Mouse (Mus musculus) ES-E14 (cell line): ENCODE data around the gene Slc9a1.

Experiments
- HCFC1 ChIP-seq: IDR thresholded peaks from 2 replicates; pipeline ENCODE4 v1.6.1; 2012; ENCODE audit warnings: low read length, inconsistent platforms, borderline replicate concordance; ENCODE audit not compliant: insufficient read depth
- MAFK ChIP-seq: IDR thresholded peaks from 2 replicates; pipeline ENCODE4 v1.6.1; 2014; ENCODE audit warnings: mild to moderate bottlenecking, low read depth, low read length, inconsistent platforms; ENCODE audit not compliant: insufficient read depth
- ZC3H11A ChIP-seq: IDR thresholded peaks from 2 replicates; pipeline ENCODE4 v1.6.1; 2012; ENCODE audit warnings: low read depth, mild to moderate bottlenecking, inconsistent platforms, low read length, borderline replicate concordance
- ZNF384 ChIP-seq: IDR thresholded peaks from 2 replicates; pipeline ENCODE4 v1.6.1; 2012; ENCODE audit warnings: low read depth, low read length, inconsistent platforms

DNA sequence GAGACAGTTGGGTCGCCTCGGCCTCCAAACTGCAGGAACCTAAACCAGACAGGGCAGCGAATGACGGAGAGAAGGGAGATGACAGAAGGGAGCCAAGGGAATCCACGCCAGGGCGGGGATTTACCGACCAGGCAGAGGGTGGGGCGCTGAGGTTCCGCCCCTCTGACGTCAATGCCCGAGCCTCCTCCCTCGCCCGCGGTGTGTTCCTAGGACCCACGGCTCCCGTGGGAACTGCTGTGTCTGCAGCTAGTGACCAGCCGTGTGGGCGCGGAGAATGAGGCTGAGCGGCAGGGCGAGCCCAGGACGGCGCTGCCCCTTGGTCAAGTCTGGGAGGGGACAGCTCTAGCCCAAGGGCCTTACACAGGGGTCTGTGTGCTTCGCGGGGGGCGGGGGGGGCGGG is 98.6 kb downstream of the Slc9a1 start:
- no peak for TF ChIP-seq ZC3H11A
- TF ChIP-seq ZNF384 = no peak
- no peak for TF ChIP-seq HCFC1
- TF ChIP-seq MAFK = no peak
